Mouse (Mus musculus) thymus, adult 2 months (tissue): ENCODE data around the gene Cd3e.

ENCODE experiments used
- CTCF ChIP-seq: fragments of 200-500 bp; IDR thresholded peaks from 2 replicates; pipeline ENCODE4 v1.5.1; 2012; ENCODE audit warnings: mild to moderate bottlenecking, control low read depth, low read length, moderate library complexity, borderline replicate concordance; ENCODE audit not compliant: control insufficient read depth, poor library complexity, insufficient read depth; ENCODE audit errors: extremely low read depth
- POLR2A ChIP-seq: fragments of 200-500 bp; IDR thresholded peaks from 2 replicates; pipeline ENCODE4 v1.6.1; 2012; ENCODE audit warnings: mild to moderate bottlenecking, low read length, control low read depth, moderate library complexity; ENCODE audit not compliant: control insufficient read depth, poor library complexity, insufficient read depth; ENCODE audit errors: extremely low read depth

- no peak for TF ChIP-seq CTCF
- TF ChIP-seq POLR2A, result peak; percentile 82
Measured at GRCm38 (mm10) chr9:44986242-44986781, 23.1 kb downstream of the Cd3e start.
